Mouse (Mus musculus): ENCODE measurements around the gene Clec4b2. TPM values are rescaled to one million over a fixed set of nuclear protein-coding genes. Genes with fewer than 3 reads are reported as not detected.

The Clec4b2 gene
- total RNA-seq, 2 experiments from 2014 or later = not detected

Other genes with a start within 250 kb of the Clec4b2 start
- 1 to 10 TPM; 1.8 to 5.4 TPM for gene Clec4a3, start 220.4 kb upstream of the Clec4b2 start, total RNA-seq (2021)
- not detected for gene Clec4a4, start 182.5 kb upstream of the Clec4b2 start, total RNA-seq (2021)
- 1 to 10 TPM in 1 of 2 experiments, not detected in 1; 1.7 TPM for gene Clec4b1, start 122.9 kb upstream of the Clec4b2 start, total RNA-seq (2021)
- gene Clec4a2, start 66.5 kb upstream of the Clec4b2 start, total RNA-seq (2021) = 1 to 10 TPM; 1.7 to 3.3 TPM
- 1 to 10 TPM; 1.2 to 2.8 TPM for gene Clec4n, start 57.0 kb downstream of the Clec4b2 start, total RNA-seq (2021)
- under 1 TPM in 1 of 2 experiments, not detected in 1; 0.63 TPM for gene Clec4d, start 89.2 kb downstream of the Clec4b2 start, total RNA-seq (2021)
- under 1 TPM in 1 of 2 experiments, not detected in 1; 0.23 TPM for gene Clec4e, start 117.0 kb downstream of the Clec4b2 start, total RNA-seq (2021)
- gene Vmn2r19, start 135.4 kb downstream of the Clec4b2 start, total RNA-seq (2021) = not detected
- gene Vmn2r20, start 245.2 kb downstream of the Clec4b2 start, total RNA-seq (2021) = not detected

Measured in adrenal gland, postnatal 36 days (tissue).